Comparison of ENCODE assay signal across 23 mouse cellular contexts in genomic region chr2:169910606-169911005, GRCm38 (mm10).
"Had no signal": no experiment of that assay in that cellular context is flagged by ENCODE, and none has a peak within 500 bp of the region (broad histone marks: within the 10 kb centered on the region; RNA-seq: fewer than 3 reads in every experiment).

No protein-coding gene starts in this region.

- ATAC-seq: hindbrain, postnatal 0 days; liver, embryonic 12.5 days had no signal

- H3K4me1 ChIP-seq: heart, embryonic 12.5 days; liver, embryonic 12.5 days had no signal

- DNase-seq: gastrocnemius, adult 2 months; gastrocnemius, postnatal 10 days; gastrocnemius, postnatal 25 days; heart, adult 18-20 months; heart, postnatal 10 days; kidney, adult 11 months; kidney, adult 2 months; kidney, adult 9 months; kidney, postnatal 10 days; kidney, postnatal 25 days; kidney, postnatal 4 days had no signal

- H3K9ac ChIP-seq: heart, embryonic 12.5 days; hindbrain, embryonic 13.5 days; hindbrain, embryonic 15.5 days; kidney, embryonic 15.5 days; limb, embryonic 13.5 days; limb, embryonic 15.5 days; liver, embryonic 12.5 days; liver, embryonic 14.5 days had no signal

- H3K4me2 ChIP-seq: heart, embryonic 12.5 days; hindbrain, embryonic 13.5 days; hindbrain, embryonic 15.5 days; kidney, embryonic 15.5 days; limb, embryonic 13.5 days; limb, embryonic 15.5 days; liver, embryonic 12.5 days had no signal

- H3K9me3 ChIP-seq: heart, embryonic 10.5 days; hindbrain, embryonic 13.5 days; hindbrain, embryonic 15.5 days; kidney, embryonic 15.5 days; limb, embryonic 13.5 days; limb, embryonic 15.5 days; liver, embryonic 12.5 days had no signal

- H3K36me3 ChIP-seq: heart, embryonic 10.5 days; heart, embryonic 12.5 days; hindbrain, embryonic 13.5 days; hindbrain, embryonic 15.5 days; kidney, embryonic 15.5 days; limb, embryonic 13.5 days; limb, embryonic 15.5 days; liver, embryonic 12.5 days had no signal

- H3K27me3 ChIP-seq: hindbrain, embryonic 13.5 days; hindbrain, embryonic 15.5 days; kidney, embryonic 15.5 days; limb, embryonic 15.5 days; liver, embryonic 12.5 days had no signal

- H3K4me3 ChIP-seq: gastrocnemius, adult 2 months; heart, embryonic 10.5 days; heart, embryonic 12.5 days; hindbrain, embryonic 13.5 days; hindbrain, embryonic 15.5 days; kidney, embryonic 15.5 days; layer of hippocampus, adult 2 months; left cerebral cortex, adult 2 months; limb, embryonic 13.5 days; limb, embryonic 15.5 days; liver, embryonic 12.5 days had no signal

- H3K27ac ChIP-seq: gastrocnemius, adult 2 months; heart, embryonic 10.5 days; hindbrain, embryonic 13.5 days; hindbrain, embryonic 15.5 days; hindbrain, postnatal 0 days; kidney, embryonic 15.5 days; layer of hippocampus, adult 2 months; left cerebral cortex, adult 2 months; limb, embryonic 13.5 days; limb, embryonic 15.5 days; liver, embryonic 12.5 days; liver, embryonic 14.5 days had no signal
